Mouse (Mus musculus) cerebellum, adult 2 months (tissue): ENCODE measurements at regions not wholly inside any gene's neighbourhood (a gene's known extent, or its start where the extent isn't known, plus 50 kb on each side); places are given as distances from the start of the nearest gene placed in this dataset.

Experiments
- CTCF ChIP-seq: fragments of 200-500 bp; IDR thresholded peaks from 2 replicates; pipeline ENCODE4 v1.5.1; 2011; ENCODE audit warnings: low read depth, mild to moderate bottlenecking, control low read depth, low read length, moderate library complexity, borderline replicate concordance; ENCODE audit not compliant: insufficient read depth
- POLR2A ChIP-seq: fragments of 200-500 bp; IDR thresholded peaks from 2 replicates; pipeline ENCODE4 v1.6.1; 2011; ENCODE audit warnings: low read length, control low read depth, borderline replicate concordance; ENCODE audit not compliant: insufficient read depth

DNA sequence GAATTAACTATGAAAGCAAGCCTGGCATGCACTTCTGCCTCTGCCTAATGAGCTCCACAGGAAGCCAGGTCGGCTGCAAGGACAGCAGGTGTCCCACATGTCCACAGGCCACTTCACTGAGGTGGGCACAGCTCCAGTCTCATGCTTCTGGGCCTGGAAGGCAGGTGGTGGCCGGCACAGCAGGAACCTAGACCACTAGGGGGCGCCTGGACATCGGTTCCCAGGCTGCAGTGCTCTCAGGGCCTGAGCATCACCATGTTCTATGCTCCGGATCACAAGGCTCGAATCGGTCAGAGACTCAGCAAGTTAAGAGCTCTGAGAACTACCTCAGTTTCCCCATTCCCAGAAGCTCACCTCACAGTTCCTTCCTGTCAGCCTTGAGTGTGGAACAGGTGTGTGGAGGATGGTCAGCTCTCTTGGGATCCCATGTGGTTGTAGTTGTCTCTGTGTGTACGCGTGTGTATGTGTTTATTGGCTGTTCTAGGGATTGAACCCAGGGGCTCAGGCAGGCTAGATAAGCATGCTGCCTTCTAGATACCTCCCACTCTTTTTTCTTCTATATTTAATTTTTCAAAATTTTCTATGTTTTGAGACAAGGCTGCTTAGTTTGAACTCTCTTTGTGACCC, 75.4 kb downstream of the Thnsl1 start:
- TF ChIP-seq POLR2A (no peak), CTCF (peak; percentile 94)
